Mouse (Mus musculus): ENCODE data around the gene Dynlrb1.

Gene Dynlrb1

GRCm38 (mm10) chr2:155280116-155280515 lies 43.8 kb downstream of the Dynlrb1 start:
- peak; percentile 7 for DNase-seq (ENCODE audit: low read depth)

GRCm38 (mm10) chr2:155283793-155284192 lies 47.5 kb downstream of the Dynlrb1 start:
- no peak for DNase-seq (ENCODE audit: low read depth)

GRCm38 (mm10) chr2:155284647-155285046 lies 48.3 kb downstream of the Dynlrb1 start:
- no peak for DNase-seq (ENCODE audit: low read depth)

- DNase-seq (ENCODE audit: low read depth), result no peak
Measured at GRCm38 (mm10) chr2:155285744-155286143, 49.4 kb downstream of the Dynlrb1 start.

- no peak for DNase-seq (ENCODE audit: low read depth)
Measured at GRCm38 (mm10) chr2:155287456-155288250, 51.3 kb downstream of the Dynlrb1 start.

- DNase-seq (ENCODE audit: low read depth), result no peak
Measured at GRCm38 (mm10) chr2:155290066-155290465, 53.7 kb downstream of the Dynlrb1 start.

GRCm38 (mm10) chr2:155293382-155293781 lies 57.0 kb downstream of the Dynlrb1 start:
- no peak for DNase-seq (ENCODE audit: low read depth)

- DNase-seq (ENCODE audit: low read depth), result no peak
Measured at GRCm38 (mm10) chr2:155293946-155294345, 57.6 kb downstream of the Dynlrb1 start.

- DNase-seq (ENCODE audit: low read depth), result no peak
Measured at GRCm38 (mm10) chr2:155295453-155295852, 59.1 kb downstream of the Dynlrb1 start.

- no peak for DNase-seq (ENCODE audit: low read depth)
Measured at GRCm38 (mm10) chr2:155299563-155299962, 63.2 kb downstream of the Dynlrb1 start.
